Mouse (Mus musculus) hindbrain, embryonic 16.5 days (tissue): ENCODE results near the gene Lpin1. TPM values are rescaled to one million over a fixed set of nuclear protein-coding genes. Genes with fewer than 3 reads are reported as not detected.
A peak's percentile ranks its signal among the peaks of the same experiment; 100 is the strongest.

ENCODE experiments used
- ATAC-seq: fragments of 200-750 bp; cut with Nextera tagmentation; 2 replicates; pipeline ENCODE4 v1.8.0; 2017; ENCODE audit warnings: moderate TSS enrichment, moderate library complexity
- H3K27ac ChIP-seq: fragments of 300-500 bp; sonication (generic); 2 replicates; pipeline ENCODE4 v1.5.1; 2014; ENCODE audit warnings: low read depth, mild to moderate bottlenecking, control low read depth, low read length, moderate library complexity
- H3K27me3 ChIP-seq: fragments of 300-500 bp; sonication (generic); replicated peaks from 2 replicates; pipeline ENCODE4 v1.6.1; 2014; ENCODE audit warnings: low read length; ENCODE audit not compliant: control insufficient read depth, insufficient read depth
- H3K36me3 ChIP-seq: fragments of 300-500 bp; sonication (generic); 2 replicates; pipeline ENCODE4 v1.6.1; 2014; ENCODE audit warnings: mild to moderate bottlenecking, low read length, moderate library complexity, mixed read lengths; ENCODE audit not compliant: control insufficient read depth, insufficient read depth
- H3K4me1 ChIP-seq: fragments of 300-500 bp; sonication (generic); 2 replicates; pipeline ENCODE4 v1.6.1; 2014; ENCODE audit warnings: low read depth, low read length; ENCODE audit not compliant: control insufficient read depth, insufficient read depth
- H3K4me2 ChIP-seq: fragments of 300-500 bp; sonication (generic); 2 replicates; pipeline ENCODE4 v1.6.1; 2014; ENCODE audit warnings: mild to moderate bottlenecking, low read length, control low read depth, moderate library complexity
- H3K4me3 ChIP-seq: fragments of 300-500 bp; sonication (generic); 2 replicates; pipeline ENCODE4 v1.5.1; 2014; ENCODE audit warnings: mild to moderate bottlenecking, low read length, control low read depth, moderate library complexity
- H3K9ac ChIP-seq: fragments of 300-500 bp; sonication (generic); 2 replicates; pipeline ENCODE4 v1.6.1; 2014; ENCODE audit warnings: low read depth, mild to moderate bottlenecking, control low read depth, low read length, moderate library complexity
- H3K9me3 ChIP-seq: fragments of 300-500 bp; sonication (generic); 2 replicates; pipeline ENCODE4 v1.6.1; 2014; ENCODE audit warnings: mild to moderate bottlenecking, low read length, moderate library complexity; ENCODE audit not compliant: control insufficient read depth
- WGBS: fragments of 180-500 bp; shearing (Covaris S2); extraction: QIAGEN DNeasy Blood & Tissue Kit; methylation state at CpG from one replicate; pipeline ENCODE4 v1.1.7; 2014; 5-methylcytosine and 5-hydroxymethylcytosine counted together
- polyA plus RNA-seq: library from polyadenylated mRNA; unstranded; fragments of >200 nt; fragmentation: Nextera tagmentation; extraction: Ambion mirVana; gene quantifications from 2 replicates; pipeline ENCODE4 v1.2.1, GENCODE M21; 2015

Gene Lpin1
- polyA plus RNA-seq, 1 experiment from 2014 or later: 14.8 TPM

- H3K36me3 ChIP-seq: no peaks in the 10 kb centered on the region
- no peaks in the 10 kb centered on the region for H3K4me1 ChIP-seq
- 57% methylated on average over 7 of the region's 7 CpGs for WGBS
- ATAC-seq: no peak
- H3K27me3 ChIP-seq: no peaks in the 10 kb centered on the region
- H3K9me3 ChIP-seq: no peaks in the 10 kb centered on the region
- no peak overlapping the region for H3K4me2 ChIP-seq
- no peak overlapping the region for H3K4me3 ChIP-seq
- H3K9ac ChIP-seq: no peak overlapping the region
- no peak overlapping the region for H3K27ac ChIP-seq
Observed at GRCm38 (mm10) chr12:16630152-16630865, 19.5 kb upstream of the Lpin1 start.

GRCm38 (mm10) chr12:16620230-16620629 is 9.5 kb upstream of the Lpin1 start:
- H3K27me3 ChIP-seq: no peaks in the 10 kb centered on the region
- no peak for ATAC-seq
- no peak overlapping the region for H3K27ac ChIP-seq
- no peak overlapping the region for H3K4me2 ChIP-seq
- peaks cover 7% of the 10 kb centered on the region for H3K4me1 ChIP-seq
- H3K9ac ChIP-seq: no peak overlapping the region
- H3K36me3 ChIP-seq: no peaks in the 10 kb centered on the region
- no peaks in the 10 kb centered on the region for H3K9me3 ChIP-seq
- H3K4me3 ChIP-seq: no peak overlapping the region
- 84% methylated on average over 3 of the region's 3 CpGs for WGBS

GRCm38 (mm10) chr12:16619453-16619852 is 8.7 kb upstream of the Lpin1 start:
- H3K4me2 ChIP-seq: no peak overlapping the region
- H3K9ac ChIP-seq: no peak overlapping the region
- H3K36me3 ChIP-seq: no peaks in the 10 kb centered on the region
- no peak overlapping the region for H3K4me3 ChIP-seq
- 59% methylated on average over 6 of the region's 6 CpGs for WGBS
- no peaks in the 10 kb centered on the region for H3K9me3 ChIP-seq
- peak; percentile 53 for ATAC-seq
- peaks cover 7% of the 10 kb centered on the region for H3K4me1 ChIP-seq
- no peak overlapping the region for H3K27ac ChIP-seq
- no peaks in the 10 kb centered on the region for H3K27me3 ChIP-seq

GRCm38 (mm10) chr12:16618512-16619274 is 7.9 kb upstream of the Lpin1 start:
- ATAC-seq: peak; percentile 90
- Histone ChIP-seq H3K9me3 (no peaks in the 10 kb centered on the region), H3K9ac (no peak overlapping the region), H3K36me3 (no peaks in the 10 kb centered on the region), H3K4me1 (peaks cover 7% of the 10 kb centered on the region), H3K27me3 (no peaks in the 10 kb centered on the region), H3K4me2 (no peak overlapping the region), H3K27ac (peak overlapping the region; percentile 9; the same call in 1 of the 2 replicates), H3K4me3 (no peak overlapping the region)
- WGBS: 12% methylated on average over 12 of the region's 12 CpGs

- H3K27me3 ChIP-seq: no peaks in the 10 kb centered on the region
- H3K9me3 ChIP-seq: no peaks in the 10 kb centered on the region
- H3K36me3 ChIP-seq: no peaks in the 10 kb centered on the region
- no peak overlapping the region for H3K27ac ChIP-seq
- H3K4me1 ChIP-seq: peaks cover 7% of the 10 kb centered on the region
- H3K4me3 ChIP-seq: no peak overlapping the region
- 84% methylated on average over 2 of the region's 2 CpGs for WGBS
- no peak overlapping the region for H3K4me2 ChIP-seq
- no peak for ATAC-seq
- H3K9ac ChIP-seq: no peak overlapping the region
Observed at GRCm38 (mm10) chr12:16615738-16616137, 5.0 kb upstream of the Lpin1 start.

GRCm38 (mm10) chr12:16614556-16614955 is 3.8 kb upstream of the Lpin1 start:
- Histone ChIP-seq H3K9ac (no peak overlapping the region), H3K4me1 (peaks cover 7% of the 10 kb centered on the region), H3K4me3 (no peak overlapping the region), H3K27me3 (no peaks in the 10 kb centered on the region), H3K27ac (no peak overlapping the region), H3K4me2 (no peak overlapping the region), H3K9me3 (no peaks in the 10 kb centered on the region), H3K36me3 (no peaks in the 10 kb centered on the region)
- WGBS: 77% methylated on average over 3 of the region's 3 CpGs
- ATAC-seq: no peak

GRCm38 (mm10) chr12:16605624-16606023 is 5.1 kb downstream of the Lpin1 start:
- H3K27ac ChIP-seq: no peak overlapping the region
- WGBS: 57% methylated on average over 5 of the region's 5 CpGs
- H3K36me3 ChIP-seq: no peaks in the 10 kb centered on the region
- no peak overlapping the region for H3K4me2 ChIP-seq
- no peak overlapping the region for H3K9ac ChIP-seq
- no peaks in the 10 kb centered on the region for H3K27me3 ChIP-seq
- no peaks in the 10 kb centered on the region for H3K9me3 ChIP-seq
- no peak for ATAC-seq
- H3K4me1 ChIP-seq: no peaks in the 10 kb centered on the region
- H3K4me3 ChIP-seq: no peak overlapping the region

GRCm38 (mm10) chr12:16602271-16602670 is 8.5 kb downstream of the Lpin1 start:
- H3K4me3 ChIP-seq: no peak overlapping the region
- no peaks in the 10 kb centered on the region for H3K36me3 ChIP-seq
- H3K9ac ChIP-seq: no peak overlapping the region
- ATAC-seq: no peak
- H3K27me3 ChIP-seq: no peaks in the 10 kb centered on the region
- H3K27ac ChIP-seq: no peak overlapping the region
- no peaks in the 10 kb centered on the region for H3K4me1 ChIP-seq
- 91% methylated on average over 4 of the region's 4 CpGs for WGBS
- no peak overlapping the region for H3K4me2 ChIP-seq
- no peaks in the 10 kb centered on the region for H3K9me3 ChIP-seq

GRCm38 (mm10) chr12:16600374-16600773 is 10.4 kb downstream of the Lpin1 start:
- Histone ChIP-seq H3K4me2 (no peak overlapping the region), H3K4me1 (no peaks in the 10 kb centered on the region), H3K9ac (no peak overlapping the region), H3K27me3 (no peaks in the 10 kb centered on the region), H3K4me3 (no peak overlapping the region), H3K27ac (no peak overlapping the region), H3K9me3 (no peaks in the 10 kb centered on the region), H3K36me3 (no peaks in the 10 kb centered on the region)
- ATAC-seq: no peak
- 71% methylated on average over 1 of the region's 1 CpGs for WGBS
